Mouse (Mus musculus): Measurements from ENCODE around the gene BC017158. TPM values are rescaled to one million over a fixed set of nuclear protein-coding genes. Genes with fewer than 3 reads are reported as not detected.
"Not testable (repeated sequence)": the region's sequence is repeated elsewhere in the genome, so short reads cannot be mapped to it uniquely, and the experiment has no call there.

The BC017158 gene
- polyA plus RNA-seq (2017; shearing (Covaris generic)), result 1 to 10 TPM; 5.4 to 8.6 (median 7.3) TPM

DNA sequence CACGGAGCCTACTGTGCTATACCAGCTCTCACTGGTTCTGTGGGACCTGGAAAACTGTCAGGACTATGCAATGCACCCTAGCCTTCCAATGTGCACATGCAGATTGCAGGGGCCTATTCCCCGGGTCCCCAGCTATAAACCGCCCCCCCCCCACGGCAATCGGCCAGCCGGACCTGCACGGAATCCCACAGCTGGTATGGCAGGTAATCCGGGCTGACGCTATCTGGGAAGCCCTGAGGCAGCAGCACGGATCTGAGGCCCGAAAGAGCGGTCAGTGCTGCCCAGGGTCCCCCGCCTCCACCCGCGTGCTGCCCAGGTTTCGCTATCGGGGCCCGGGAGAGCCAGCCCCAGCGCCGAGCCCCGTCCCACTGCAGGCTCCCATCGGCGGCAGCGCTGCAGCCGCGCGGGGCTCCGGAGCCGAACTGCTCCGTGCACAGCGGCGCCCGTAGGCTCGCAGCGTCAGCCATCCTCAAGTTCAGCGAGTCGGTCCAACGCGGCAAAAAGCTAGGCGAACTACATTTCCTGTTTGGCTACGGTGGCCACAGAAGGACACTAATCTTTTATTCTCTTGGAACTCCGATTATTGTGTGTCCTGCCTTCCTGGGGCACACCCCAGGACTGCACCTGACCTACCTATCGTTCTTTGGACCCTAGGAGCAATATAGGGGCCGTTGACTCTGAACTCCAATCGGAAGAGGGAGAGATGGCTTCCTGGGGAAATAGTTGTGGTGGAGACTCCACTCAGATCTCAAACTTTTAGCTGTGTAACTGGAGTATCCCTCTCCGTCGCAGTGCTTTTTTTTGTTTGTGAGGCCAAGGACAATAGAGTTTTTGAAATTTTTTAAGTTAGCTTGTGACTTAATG, at the start of gene BC017158:
BC017158 (minus strand) TSS at position 554 of the 864 bp plus-strand sequence.
- peak; percentile 77 for ATAC-seq

DNA sequence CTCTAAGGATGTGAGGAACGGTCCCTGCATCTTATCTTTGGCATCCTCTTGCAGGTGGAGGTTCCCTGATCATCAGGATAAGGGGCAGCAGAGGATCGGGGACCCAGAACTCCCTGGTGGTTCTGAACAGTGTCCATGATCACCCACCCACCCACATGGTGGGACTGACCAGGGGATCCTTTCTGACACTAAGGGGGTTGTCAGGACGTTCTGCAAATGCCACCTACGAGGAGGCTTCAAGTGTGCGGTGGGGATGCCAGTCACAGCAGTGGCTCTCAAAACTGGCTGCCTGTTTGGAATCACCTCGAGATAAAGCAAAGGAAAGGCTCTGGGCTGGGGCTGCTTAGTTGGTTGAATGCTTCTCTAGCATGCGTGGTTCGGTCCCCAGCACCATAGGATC, 49.0 kb upstream of the BC017158 start:
- no peak for ATAC-seq

DNA sequence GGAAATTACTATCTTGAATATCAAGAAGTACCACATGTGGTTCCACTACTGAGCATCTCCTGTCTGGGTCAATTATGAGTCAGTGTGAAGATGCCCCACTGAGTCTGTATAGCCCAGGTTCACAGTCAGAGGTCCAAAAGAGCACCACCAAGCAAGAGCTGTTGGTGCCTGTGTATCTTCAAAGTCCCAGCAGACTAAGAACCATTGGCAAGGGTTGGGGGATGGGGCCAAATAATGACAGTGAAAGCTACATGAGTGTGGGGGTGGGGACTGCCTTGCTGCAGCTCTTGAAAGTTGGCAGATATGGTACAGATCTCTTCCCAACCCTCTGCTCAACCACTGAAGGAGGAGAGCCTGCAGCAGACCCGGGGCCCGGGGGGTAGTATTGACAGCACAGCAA, 48.6 kb upstream of the BC017158 start:
- ATAC-seq, result no peak

DNA sequence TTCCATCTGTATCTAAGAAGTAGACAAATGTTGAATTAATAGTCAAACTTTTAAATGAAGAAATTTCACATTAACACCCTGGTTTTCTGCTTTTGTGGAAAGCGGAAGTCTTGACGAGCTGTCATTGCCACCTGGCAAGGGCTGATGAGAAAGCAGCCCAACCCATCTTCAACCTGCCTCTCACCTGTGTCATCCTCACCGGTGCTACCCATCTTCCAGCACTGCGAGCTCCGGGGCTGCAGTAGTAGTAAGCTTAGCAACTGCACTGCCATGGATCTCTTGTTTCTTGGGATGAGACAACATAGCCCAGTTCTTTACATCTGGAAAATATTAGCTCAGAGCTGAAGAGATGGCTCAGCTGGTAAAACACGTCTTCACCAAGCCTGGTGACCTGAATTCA, 47.7 kb upstream of the BC017158 start:
- no peak for ATAC-seq

DNA sequence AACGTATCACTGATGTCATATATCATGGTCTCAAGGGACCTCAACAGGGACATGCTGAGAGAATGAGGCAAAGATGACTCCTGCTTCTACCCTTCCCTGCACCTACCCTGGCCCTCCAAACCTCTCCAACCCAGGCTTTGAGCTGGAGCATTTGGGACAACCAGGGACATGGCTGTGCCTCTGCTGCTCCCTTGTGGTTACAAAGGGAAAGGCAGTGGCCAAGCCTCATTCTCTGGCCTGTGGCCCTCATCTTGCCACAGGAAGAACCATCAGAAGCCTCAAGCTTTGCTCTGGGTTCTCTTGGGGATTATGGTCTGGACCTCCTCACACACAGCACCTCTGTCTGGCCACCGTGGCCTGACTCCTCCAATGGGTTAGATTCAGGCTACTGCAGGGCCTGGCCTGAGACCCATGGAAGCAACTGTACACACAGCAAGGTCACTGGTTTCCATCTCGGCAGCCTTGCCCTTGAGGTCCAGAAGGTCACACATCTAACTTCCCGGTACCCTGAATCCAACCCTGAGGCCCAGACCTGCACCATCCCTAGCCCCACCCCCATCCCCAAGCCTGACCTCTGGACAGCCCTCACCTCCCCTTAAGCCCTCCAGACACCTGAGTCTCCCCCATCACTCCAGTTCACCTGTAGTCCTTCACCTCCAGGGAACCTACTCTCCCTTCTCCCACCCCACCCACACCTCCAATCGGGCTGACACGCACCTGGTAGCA, 47.1 kb upstream of the BC017158 start:
- ATAC-seq, result no peak

DNA sequence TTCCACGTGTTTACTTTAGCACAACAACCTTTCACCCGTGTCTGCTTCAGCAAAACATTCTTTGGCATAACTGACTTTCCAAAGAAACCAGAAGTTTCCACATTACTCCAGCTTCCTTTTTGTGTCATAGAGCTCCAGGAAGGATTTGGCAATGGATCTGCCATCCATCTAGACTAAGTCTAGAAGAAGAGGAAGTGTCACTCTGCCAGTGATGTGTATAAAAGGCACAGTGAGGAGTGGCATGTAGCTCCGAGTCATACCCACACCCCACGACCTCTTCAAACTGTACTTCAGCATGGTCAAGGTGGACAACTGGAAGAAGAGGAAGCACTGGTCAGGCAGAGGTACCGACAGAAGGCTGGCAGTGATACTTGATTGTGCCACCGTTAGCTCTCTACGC, 46.5 kb upstream of the BC017158 start:
- ATAC-seq, result no peak

DNA sequence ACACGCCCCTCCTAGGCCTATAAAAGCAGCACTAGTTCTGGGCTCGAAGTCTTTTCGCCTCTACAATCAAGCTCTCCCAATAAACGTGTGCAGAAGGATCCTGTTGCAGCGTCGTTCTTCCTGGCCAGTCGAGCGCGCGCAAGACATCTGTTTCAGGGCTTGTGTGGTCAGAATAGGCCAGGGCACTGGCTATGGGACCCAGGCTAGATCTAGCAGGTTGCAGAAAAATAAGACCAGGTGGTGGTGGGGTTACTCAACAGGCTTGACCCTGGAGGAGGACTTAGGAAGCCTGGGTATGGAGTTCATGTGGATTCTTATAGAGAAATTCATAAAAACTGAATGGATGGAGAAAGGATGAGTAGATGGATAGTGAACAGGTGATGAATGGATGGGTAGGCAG, 44.7 kb upstream of the BC017158 start:
- not testable (repeated sequence) for ATAC-seq

DNA sequence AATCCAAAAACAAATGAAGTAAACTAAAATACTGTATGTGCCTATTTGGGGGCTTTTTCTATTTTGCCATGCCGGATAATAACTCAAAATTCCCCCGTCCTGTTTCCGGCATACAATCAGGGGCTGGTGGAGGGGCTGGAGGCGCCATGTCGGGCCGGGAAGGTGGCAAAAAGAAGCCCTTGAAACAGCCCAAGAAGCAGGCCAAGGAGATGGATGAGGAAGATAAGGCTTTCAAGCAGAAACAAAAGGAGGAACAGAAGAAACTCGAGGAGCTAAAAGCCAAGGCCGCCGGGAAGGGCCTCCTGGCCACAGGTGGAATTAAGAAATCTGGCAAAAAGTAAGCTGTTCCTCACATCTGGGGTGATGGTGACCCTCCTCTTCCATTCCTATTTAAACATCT, 42.4 kb upstream of the BC017158 start:
- not testable (repeated sequence) for ATAC-seq

DNA sequence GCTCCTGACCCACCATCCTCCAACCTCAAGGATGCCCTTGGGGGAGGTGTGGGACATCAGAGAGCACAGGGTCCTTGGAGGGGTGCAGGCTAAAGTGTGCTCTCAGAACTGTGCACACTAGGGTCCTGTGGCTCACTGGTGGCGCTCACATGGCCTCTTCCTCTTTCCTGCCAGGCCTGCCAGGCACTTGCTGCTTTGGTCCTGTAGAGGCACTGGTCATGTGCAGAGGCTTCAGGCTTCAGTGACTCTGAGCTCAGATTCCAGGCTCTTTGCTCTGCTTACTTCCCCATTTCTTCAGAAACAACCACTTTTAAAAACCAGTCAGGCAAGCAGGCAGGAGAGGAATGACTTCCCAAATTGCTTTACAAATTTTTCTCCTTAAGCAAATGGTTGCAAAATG, 34.9 kb upstream of the BC017158 start:
- no peak for ATAC-seq

DNA sequence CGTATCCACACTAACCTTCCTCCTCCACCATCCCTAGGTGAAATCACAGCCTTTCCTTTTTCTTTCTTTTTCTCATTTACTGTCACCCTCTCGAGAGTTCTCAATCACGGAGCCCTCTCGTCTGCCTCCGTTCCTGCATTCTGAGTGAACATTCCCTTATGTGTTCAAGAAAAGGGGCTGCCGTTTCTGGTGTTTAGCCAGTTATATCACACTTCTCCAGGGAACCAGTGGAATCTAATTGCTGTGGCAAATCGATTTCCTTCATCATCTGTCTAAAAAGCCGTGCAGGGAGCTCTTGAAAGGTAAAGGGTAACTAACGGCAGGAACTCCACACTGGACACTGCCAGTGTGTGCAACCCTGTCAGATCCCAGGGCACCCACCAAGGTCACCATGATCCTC, 33.0 kb upstream of the BC017158 start:
- ATAC-seq, result no peak

DNA sequence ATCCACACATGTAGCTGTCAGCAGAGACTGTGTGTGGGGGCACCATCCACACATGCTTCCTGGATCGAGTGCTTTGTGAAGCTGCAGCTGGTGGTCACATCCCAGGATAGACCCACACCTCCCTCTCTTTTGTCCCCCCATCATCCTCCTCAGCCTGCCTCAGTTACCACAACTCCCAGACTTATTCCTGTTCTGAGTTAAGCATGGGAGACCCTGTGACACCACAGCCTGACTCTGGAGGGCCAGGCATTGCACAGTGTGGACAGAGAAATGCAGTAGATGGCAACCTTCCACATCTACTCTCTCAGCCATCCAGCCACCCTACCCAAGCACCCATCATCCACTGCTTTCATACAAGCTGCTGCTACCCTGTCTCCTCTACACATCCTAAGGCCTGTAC, 27.0 kb upstream of the BC017158 start:
- no peak for ATAC-seq

DNA sequence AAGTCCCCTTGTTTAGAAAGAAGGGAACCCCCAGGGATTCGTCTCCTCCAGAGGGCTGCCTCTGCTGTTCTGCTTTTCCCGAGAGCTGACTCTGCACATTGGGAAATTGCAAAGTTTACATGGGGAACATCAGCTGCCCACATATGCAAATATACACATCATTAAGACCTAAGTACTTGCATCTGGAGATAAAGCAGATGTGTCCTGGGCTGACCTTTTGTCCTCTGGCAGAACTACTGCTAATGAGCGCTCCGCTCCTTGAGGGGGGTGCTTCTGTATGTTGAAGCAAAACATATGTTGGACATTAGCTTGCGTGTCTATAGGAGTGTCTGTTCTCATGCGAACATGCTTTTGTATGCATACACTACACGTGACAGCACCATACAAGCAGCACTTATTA, 23.3 kb upstream of the BC017158 start:
- no peak for ATAC-seq

DNA sequence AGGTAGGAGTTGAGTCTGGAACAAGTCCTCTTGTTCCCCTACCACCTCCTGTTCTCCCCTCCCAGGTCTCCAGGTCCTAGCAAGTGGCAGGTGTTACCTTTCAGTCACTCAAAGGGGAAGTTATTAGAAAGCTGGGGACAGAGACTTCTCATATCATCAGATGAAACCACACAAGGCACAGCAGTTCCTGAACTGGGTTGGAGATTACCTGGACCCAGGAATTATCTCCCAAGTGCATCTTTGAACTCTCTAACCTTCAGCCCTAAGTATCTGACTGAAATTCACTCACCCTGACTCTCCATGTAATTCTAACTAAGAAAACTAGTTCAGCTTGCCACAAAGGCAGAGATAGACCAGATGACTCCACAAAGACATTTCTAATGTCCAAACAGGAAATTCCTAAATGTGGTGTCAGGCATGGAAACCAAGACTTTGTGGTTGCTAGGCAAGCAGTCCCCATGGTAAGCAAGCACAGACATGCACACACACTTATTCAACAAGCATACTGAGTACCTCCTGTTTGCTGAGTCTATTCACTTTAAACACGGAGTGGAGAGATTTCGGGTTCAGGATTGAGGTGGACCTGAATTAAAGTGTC, 22.3 kb upstream of the BC017158 start:
- no peak for ATAC-seq

DNA sequence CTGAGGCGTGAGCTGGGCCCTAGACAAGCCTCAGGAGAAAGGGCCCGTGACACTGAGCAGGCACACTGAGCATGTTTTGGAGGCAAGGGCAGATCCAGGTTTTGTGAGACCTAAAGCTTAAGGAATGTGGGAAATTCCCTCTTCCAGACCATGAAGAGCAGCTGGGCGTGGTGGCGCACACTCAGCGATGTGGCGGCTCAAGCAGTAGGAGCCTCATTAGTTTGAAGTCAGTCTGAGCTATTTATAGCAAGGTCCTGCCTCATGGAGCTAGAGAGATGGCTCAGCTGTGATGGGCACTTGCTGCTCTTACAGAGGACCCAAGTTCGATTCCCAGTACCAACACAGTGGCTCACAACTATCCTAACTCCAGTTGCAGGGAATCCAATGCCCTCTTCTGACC, 21.2 kb upstream of the BC017158 start:
- ATAC-seq, result no peak

DNA sequence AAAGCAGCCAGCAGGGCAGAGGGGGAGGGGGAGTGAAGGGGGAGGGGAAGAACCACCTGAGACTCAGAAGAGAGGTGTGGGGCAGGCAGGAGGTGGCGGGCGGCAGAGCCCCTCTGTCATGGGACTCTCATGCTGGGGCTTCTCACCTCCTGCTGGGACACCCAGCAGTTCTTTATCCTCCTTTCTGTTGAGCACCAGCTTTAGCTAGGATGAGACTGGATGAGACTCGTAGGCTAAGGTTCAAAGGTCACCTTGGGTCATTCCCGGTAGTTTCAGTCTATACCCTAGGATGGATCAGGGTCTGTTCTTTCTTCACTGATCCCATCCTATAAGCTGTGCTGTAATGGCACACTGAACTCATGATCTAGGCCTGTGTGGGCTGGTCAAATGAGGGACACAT, 19.0 kb upstream of the BC017158 start:
- no peak for ATAC-seq

DNA sequence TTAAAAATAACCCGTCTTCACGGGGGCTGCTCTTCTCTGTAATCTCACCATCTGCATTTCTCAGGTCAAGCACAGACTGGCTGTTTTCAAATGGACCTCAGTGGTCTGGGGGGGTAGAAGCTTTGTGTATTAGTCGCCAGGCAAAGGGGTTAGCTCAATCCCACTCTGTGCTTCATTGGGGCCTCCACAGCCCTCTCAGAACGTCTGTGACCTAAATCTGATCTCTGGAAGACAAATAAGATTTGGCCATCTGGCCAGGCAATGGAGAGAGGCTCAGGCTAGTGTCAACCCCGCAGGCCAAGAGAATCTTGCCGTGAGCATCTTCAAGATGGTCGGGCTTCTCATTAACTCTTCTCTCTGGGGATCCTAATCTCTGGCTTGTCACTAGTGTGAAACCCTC, 16.5 kb upstream of the BC017158 start:
- no peak for ATAC-seq

DNA sequence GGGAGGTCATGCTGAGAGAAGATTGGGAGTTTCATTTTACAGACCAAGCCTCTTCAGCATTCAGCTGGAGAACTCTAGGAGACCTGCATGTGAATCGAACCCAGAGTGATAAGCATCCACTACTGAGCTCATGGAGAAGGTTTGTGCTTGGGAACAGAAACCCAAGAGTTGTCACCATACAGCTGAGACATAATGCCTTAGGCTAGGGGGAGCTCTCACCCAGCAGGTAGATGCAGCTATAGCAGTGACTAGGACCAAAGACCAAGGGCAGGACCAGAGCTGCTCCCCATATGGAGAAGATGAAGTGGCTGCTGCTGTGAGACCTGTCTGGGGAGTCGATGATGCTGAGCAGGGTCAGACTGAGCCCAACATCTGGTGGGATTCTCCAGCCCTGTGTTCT, 15.6 kb upstream of the BC017158 start:
- ATAC-seq, result no peak

DNA sequence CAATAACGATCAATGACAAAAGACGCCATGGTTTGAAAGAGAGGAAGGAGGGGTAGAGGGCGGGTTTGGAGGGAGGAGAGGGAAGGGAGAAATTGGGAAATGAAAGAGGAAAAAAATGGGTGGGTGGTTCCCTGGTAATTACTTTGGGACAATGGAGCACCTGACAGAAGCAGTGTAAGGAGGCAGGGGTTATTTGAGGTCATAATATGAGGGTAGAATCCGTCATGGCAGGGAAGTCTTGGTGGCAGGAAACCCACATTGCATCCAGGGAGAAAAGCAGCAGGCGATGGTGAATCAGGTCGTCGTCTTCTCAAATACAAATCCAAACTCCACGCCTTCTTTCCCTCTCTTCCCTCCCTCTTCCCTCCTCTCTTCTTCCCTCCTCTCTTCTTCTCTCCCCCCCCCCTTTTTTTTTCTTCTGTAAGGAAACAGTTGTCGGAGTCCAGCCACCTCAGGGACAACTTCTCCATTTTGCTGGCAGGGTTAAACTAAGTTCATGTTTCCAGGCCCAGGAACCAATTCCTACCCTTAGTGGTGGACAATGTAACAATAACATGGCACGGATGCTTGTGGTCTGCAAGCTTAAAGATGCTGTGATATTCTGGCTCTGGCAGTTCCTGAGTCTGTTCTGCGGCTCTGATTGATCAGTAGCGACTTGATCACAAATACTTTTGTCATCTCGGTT, 14.5 kb upstream of the BC017158 start:
- no peak for ATAC-seq

DNA sequence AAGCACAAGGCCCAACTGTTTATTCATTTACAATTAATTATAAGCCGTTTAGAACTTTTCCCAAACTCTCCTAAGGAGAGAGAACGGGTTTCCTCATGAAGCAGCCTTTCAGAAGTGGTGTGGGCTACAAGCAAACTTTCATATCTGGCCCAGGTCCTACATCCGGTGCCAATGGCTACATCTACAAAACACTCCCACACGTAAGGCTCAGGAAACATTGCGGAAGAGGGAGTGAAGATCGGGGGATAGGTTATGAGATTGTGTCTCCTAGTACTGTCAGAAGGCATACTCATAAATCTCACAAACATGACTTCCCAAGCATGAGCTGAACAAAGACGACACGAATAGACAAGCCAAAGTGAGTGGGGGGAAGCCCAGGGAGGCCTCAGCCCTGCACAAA, 13.8 kb upstream of the BC017158 start:
- no peak for ATAC-seq

DNA sequence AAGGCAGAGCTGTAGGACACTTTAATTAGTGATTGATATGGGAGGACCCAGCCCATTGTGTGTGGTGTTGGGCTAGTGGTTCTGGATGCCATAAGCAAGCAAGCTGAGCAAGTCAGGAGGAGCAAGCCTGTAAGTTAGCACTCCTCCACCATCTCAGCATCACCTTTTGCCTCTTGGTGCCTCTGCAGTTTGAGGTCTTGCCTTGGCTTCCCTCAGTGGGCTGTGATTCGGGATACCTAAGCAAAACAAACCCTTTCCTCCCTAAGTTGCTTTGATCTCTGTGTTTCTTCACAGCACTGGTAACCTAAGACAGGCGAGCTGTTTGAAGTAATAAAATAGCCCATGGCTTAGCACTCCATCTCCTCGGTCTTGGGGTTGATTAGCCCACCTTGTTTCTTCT, 13.3 kb upstream of the BC017158 start:
- no peak for ATAC-seq

DNA sequence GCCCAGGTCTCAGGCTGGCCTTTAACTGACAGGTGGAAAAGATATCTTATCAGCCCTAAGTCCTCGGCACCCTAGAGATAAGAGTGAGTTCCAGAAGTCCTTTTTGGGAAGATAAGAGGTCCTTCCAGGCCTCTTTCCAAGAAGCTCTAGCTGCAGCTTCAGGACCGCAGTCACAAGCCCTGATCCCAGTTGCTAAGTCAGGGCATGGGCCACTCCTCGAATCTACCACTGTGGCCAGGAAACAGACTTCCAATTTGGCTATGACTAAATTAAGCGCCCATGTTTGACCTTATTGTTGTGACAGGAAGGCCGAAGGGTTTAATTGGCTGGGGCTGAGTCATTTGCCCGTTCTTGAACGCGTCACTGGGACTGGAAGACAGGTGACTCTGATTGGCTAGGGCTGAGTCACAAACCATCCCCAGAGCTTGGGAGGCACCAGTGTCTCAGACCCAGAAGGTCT, 12.3 kb upstream of the BC017158 start:
- no peak for ATAC-seq

DNA sequence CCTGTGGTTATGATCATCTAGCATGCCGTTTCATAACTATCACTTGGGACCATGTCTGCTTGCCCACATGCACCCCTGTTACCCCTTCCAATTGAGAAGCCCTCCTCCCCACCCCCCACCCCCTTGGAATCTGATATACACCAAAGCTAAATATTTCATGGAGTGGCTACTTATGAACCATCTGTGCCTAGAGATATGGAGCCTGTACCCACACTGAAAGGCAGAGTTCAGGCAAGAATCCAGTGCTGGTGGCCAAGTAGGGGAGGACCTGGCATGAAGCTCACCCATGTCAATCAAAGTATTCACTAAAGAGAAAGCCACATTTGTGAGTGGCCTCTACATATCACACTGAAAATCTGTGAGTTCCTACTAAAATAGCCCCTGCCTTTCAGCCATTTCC, 11.8 kb upstream of the BC017158 start:
- no peak for ATAC-seq

DNA sequence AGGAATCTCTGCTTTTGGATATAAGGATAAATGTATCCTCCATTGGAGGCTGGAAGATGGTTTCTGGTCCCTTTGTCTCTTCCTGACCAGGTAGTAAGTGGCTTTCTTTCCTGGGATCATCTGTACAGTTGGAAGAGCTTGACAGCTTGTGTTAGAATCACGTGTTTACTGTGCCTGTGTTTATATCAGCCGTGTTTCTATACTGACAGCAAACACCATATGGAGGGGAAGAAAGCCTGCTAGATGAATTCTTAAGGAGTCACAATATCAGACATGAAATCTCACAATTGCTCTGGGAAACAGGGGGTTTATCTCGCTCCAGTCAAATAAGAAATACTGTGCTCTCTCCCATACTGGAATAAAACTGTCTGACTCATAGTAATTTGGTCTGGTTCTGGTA, 11.2 kb upstream of the BC017158 start:
- no peak for ATAC-seq
